Mouse (Mus musculus) heart, postnatal 36 days (tissue): ENCODE measurements around the gene Mgat3. TPM values are rescaled to one million over a fixed set of nuclear protein-coding genes. Genes with fewer than 3 reads are reported as not detected.

ENCODE experiments used
- DNase-seq, 2 experiments: peaks; one replicate each; pipeline ENCODE4 v3.0.0; 2021 to 2022
- intact Hi-C: fragments of 180-260 bp; cut with DNase I; formaldehyde crosslinking; loops from one replicate; pipeline ENCODE4 v1.15.1; 2025
- total RNA-seq, 2 experiments: library from RNA; stranded (reverse); gene quantifications; 2 replicates each; pipeline ENCODE4 v1.2.3; 2021

Mgat3 gene
- total RNA-seq, 2 experiments from 2014 or later: 1.3 to 1.7 TPM

- peak; percentile 81 to 85 for DNase-seq
- intact Hi-C loops: loop anchor here (1.0 to 5.0 kb wide), 3 partner anchors 21 to 547 kb away; partner anchors contain the start of gene Mief1
Measured at GRCm38 (mm10) chr15:80255646-80256121, 82.2 kb downstream of the Mgat3 start.

- intact Hi-C loops: loop anchor here (5.0 kb wide), 1 partner anchor 546 kb away; no protein-coding TSS in a partner anchor
- no peak for DNase-seq
Measured at GRCm38 (mm10) chr15:80256242-80256641, 82.7 kb downstream of the Mgat3 start.

GRCm38 (mm10) chr15:80256656-80257601, 83.4 kb downstream of the Mgat3 start:
- no peak for DNase-seq
- intact Hi-C loops: loop anchor here (5.0 kb wide), 1 partner anchor 545 kb away; no protein-coding TSS in a partner anchor

- no peak for DNase-seq
- intact Hi-C loops: loop anchor here (5.0 kb wide), 1 partner anchor 545 kb away; no protein-coding TSS in a partner anchor
Measured at GRCm38 (mm10) chr15:80257602-80258239, 84.2 kb downstream of the Mgat3 start.

- DNase-seq: peak in 1 of 2 experiments; percentile 13
- intact Hi-C loops: loop anchor here (5.0 kb wide), 1 partner anchor 544 kb away; no protein-coding TSS in a partner anchor
Measured at GRCm38 (mm10) chr15:80258240-80259170, 85.0 kb downstream of the Mgat3 start.

GRCm38 (mm10) chr15:80259406-80260045, 86.0 kb downstream of the Mgat3 start:
- intact Hi-C loops: loop anchor here (5.0 to 10.0 kb wide), 3 partner anchors 32 to 685 kb away; partner anchors contain the start of gene Adsl
- no peak for DNase-seq

GRCm38 (mm10) chr15:80260677-80261076, 87.2 kb downstream of the Mgat3 start:
- intact Hi-C loops: loop anchor here (5.0 to 10.0 kb wide), 2 partner anchors 33 to 684 kb away; partner anchors contain the start of gene Adsl
- peak; percentile 83 to 91 for DNase-seq

- no peak for DNase-seq
- intact Hi-C loops: loop anchor here (5.0 to 10.0 kb wide), 2 partner anchors 34 to 684 kb away; partner anchors contain the start of gene Adsl
Measured at GRCm38 (mm10) chr15:80261100-80261499, 87.6 kb downstream of the Mgat3 start.

GRCm38 (mm10) chr15:80263610-80264575, 90.4 kb downstream of the Mgat3 start, which contains the start of gene Rps19bp1:
Gene Rps19bp1 (minus strand): TSS chr15:80264315.
- intact Hi-C loops: loop anchor here (5.0 to 10.0 kb wide), 2 partner anchors 37 to 681 kb away; partner anchors contain the start of gene Adsl
- peak; percentile 87 for DNase-seq

Other genes starting within 250 kb of the Mgat3 start
- gene Cbx7, start 202.6 kb upstream of the Mgat3 start, total RNA-seq: 10 to 100 TPM; 13.2 to 16.6 TPM
- gene Pdgfb, start 158.7 kb upstream of the Mgat3 start, total RNA-seq: 10 to 100 TPM; 30.4 to 31.3 TPM
- gene Syngr1, start 82.4 kb upstream of the Mgat3 start, total RNA-seq: 10 to 100 TPM; 81.8 to 90.5 TPM
- gene Rpl3, start 81.9 kb upstream of the Mgat3 start, total RNA-seq: 100 to 1,000 TPM; 163 to 164 TPM
- 10 to 100 TPM; 23.4 to 23.8 TPM for gene Tab1, start 40.6 kb upstream of the Mgat3 start, total RNA-seq
- gene Mief1, start 60.3 kb downstream of the Mgat3 start, total RNA-seq: 10 to 100 TPM; 31.5 to 32.8 TPM
- 10 to 100 TPM; 10.7 to 20.5 TPM for gene AC140267.1, start 62.1 kb downstream of the Mgat3 start, total RNA-seq
- 10 to 100 TPM; 65.2 to 75.8 TPM for gene Atf4, start 81.5 kb downstream of the Mgat3 start, total RNA-seq
- gene Rps19bp1, start 90.6 kb downstream of the Mgat3 start, total RNA-seq: 10 to 100 TPM; 11.5 to 15.8 TPM
- under 1 TPM in 1 of 2 experiments, not detected in 1; 0.03 TPM for gene Cacna1i, start 113.5 kb downstream of the Mgat3 start, total RNA-seq